Mouse (Mus musculus): ENCODE results near the gene 9530077C05Rik.

GRCm38 (mm10) chr9:22394725-22395124 lies 16.6 kb upstream of the 9530077C05Rik start:
- TF ChIP-seq CTCF (IDR thresholded peaks at IDR 0.05; ENCODE audit: low read depth) (no peak), EP300 (IDR thresholded peaks at IDR 0.05; ENCODE audit: low read depth) (no peak)

Measured in liver, embryonic 14.5 days (tissue).